Mouse (Mus musculus) spleen, adult 2 months (tissue): ENCODE data around the gene Ntm. TPM values are rescaled to one million over a fixed set of nuclear protein-coding genes. Genes with fewer than 3 reads are reported as not detected.

Experiments
- DNase-seq, 2 experiments: peaks; one replicate each; pipeline versions ENCODE4 v3.0.0 to v3.0.0-alpha.2; 2012 to 2021; ENCODE audit warnings: low spot score in 2 of 2, low read depth in 1 of 2
- H3K27ac ChIP-seq: fragments of 200-500 bp; 2 replicates; pipeline ENCODE4 v1.5.1; 2012; ENCODE audit warnings: low read length, inconsistent platforms; ENCODE audit not compliant: insufficient read depth
- H3K27me3 ChIP-seq: fragments of 200-500 bp; 2 replicates; pipeline ENCODE4 v1.6.1; 2012; ENCODE audit warnings: mild to moderate bottlenecking, moderate library complexity, low read length, inconsistent platforms; ENCODE audit not compliant: control insufficient read depth, insufficient read depth
- H3K36me3 ChIP-seq: fragments of 200-500 bp; 2 replicates; pipeline ENCODE4 v1.6.1; 2012; ENCODE audit warnings: mild to moderate bottlenecking, low read length, inconsistent platforms; ENCODE audit not compliant: control insufficient read depth, insufficient read depth
- H3K4me1 ChIP-seq: fragments of 200-500 bp; 2 replicates; pipeline ENCODE4 v1.6.1; 2011; ENCODE audit warnings: inconsistent platforms; ENCODE audit not compliant: control insufficient read depth, insufficient read depth, insufficient read length
- H3K4me3 ChIP-seq: fragments of 200-500 bp; 2 replicates; pipeline ENCODE4 v1.5.1; 2011; ENCODE audit warnings: mild to moderate bottlenecking, inconsistent platforms; ENCODE audit not compliant: insufficient read depth, insufficient read length; ENCODE audit errors: extremely low read depth
- CTCF ChIP-seq: fragments of 200-500 bp; IDR thresholded peaks from 2 replicates; pipeline ENCODE4 v1.5.1; 2011; ENCODE audit warnings: mild to moderate bottlenecking, inconsistent platforms; ENCODE audit not compliant: insufficient read depth, insufficient read length, insufficient replicate concordance; ENCODE audit errors: extremely low read depth
- POLR2A ChIP-seq: fragments of 200-500 bp; IDR thresholded peaks from 2 replicates; pipeline ENCODE4 v1.6.1; 2011; ENCODE audit warnings: low read depth, low read length, inconsistent platforms
- WGBS: fragments of 180-500 bp; shearing (Covaris S2); methylation state at CpG from one replicate; pipeline ENCODE4 v1.1.7; 2018; 5-methylcytosine and 5-hydroxymethylcytosine counted together
- polyA plus RNA-seq: library from polyadenylated mRNA; depleted of rRNA; stranded (reverse); fragments of >200 nt; gene quantifications from 2 replicates; pipeline ENCODE4 v1.2.3, GENCODE M21; 2012

Ntm gene
- polyA plus RNA-seq, 1 experiment = 0.18 TPM

GRCm38 (mm10) chr9:29194265-29194664, 768.7 kb downstream of the Ntm start:
- no peak overlapping the region for H3K27ac ChIP-seq
- DNase-seq = no peak
- no peaks in the 10 kb centered on the region for H3K27me3 ChIP-seq
- H3K4me1 ChIP-seq = no peaks in the 10 kb centered on the region
- H3K4me3 ChIP-seq = no peak overlapping the region
- TF ChIP-seq POLR2A (no peak), CTCF (no peak)
- no peaks in the 10 kb centered on the region for H3K36me3 ChIP-seq
- WGBS = 72% methylated on average over 2 of the region's 2 CpGs

DNA sequence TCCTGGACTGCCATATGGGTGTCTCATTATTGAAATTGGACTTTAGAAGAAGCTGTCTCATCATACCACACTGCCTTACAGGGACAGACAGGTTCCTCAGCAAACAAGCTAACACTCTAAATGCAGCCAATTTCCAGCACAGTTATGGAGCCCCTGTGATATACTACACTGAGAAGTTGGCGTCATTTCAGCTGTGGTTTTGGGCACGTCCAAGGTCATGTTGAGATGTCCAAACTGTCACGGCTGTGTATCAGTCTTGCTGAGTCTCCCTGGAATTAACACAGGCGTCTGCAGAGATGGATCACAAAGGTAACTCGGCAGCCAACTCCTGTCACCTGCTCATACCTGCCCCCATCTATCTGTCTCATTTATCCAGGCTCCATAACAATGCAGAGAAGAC, 779.9 kb downstream of the Ntm start:
- DNase-seq = no peak
- WGBS = 84% methylated on average over 5 of the region's 5 CpGs
- H3K4me3 ChIP-seq = no peak overlapping the region
- H3K36me3 ChIP-seq = no peaks in the 10 kb centered on the region
- H3K27me3 ChIP-seq = no peaks in the 10 kb centered on the region
- TF ChIP-seq CTCF (no peak), POLR2A (no peak)
- H3K27ac ChIP-seq = no peak overlapping the region
- no peaks in the 10 kb centered on the region for H3K4me1 ChIP-seq

GRCm38 (mm10) chr9:29181661-29182060, 781.3 kb downstream of the Ntm start:
- Histone ChIP-seq H3K4me3 (no peak overlapping the region), H3K36me3 (no peaks in the 10 kb centered on the region), H3K4me1 (no peaks in the 10 kb centered on the region), H3K27me3 (no peaks in the 10 kb centered on the region), H3K27ac (no peak overlapping the region)
- no peak for DNase-seq
- WGBS = 77% methylated on average over 2 of the region's 2 CpGs
- TF ChIP-seq POLR2A = no peak
- no peak for TF ChIP-seq CTCF

DNA sequence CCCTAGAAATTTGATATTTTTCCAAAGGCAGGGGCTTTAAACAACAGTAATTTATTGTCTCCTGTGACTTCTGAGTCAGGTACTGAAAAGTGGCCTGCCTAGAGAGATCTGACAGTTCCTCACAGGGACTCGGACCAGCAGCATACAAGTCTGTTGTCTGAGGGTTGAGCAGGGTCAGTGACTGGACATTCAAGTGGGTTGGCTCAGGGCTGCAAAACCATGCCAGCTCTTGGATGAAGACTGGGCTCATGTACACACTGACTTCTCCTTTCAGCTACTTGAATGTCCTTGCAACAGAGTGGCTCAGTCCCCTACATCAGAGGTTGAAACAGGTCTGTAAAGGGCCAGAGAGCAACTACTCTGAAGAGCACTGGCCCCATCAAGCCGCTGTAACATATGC, 797.2 kb downstream of the Ntm start:
- WGBS = 77% methylated on average over 2 of the region's 2 CpGs
- DNase-seq = no peak
- no peak for TF ChIP-seq POLR2A
- no peak for TF ChIP-seq CTCF

GRCm38 (mm10) chr9:29161059-29161642, 801.8 kb downstream of the Ntm start:
- no peaks in the 10 kb centered on the region for H3K36me3 ChIP-seq
- no peak overlapping the region for H3K4me3 ChIP-seq
- TF ChIP-seq CTCF (no peak), POLR2A (no peak)
- H3K4me1 ChIP-seq = no peaks in the 10 kb centered on the region
- no peaks in the 10 kb centered on the region for H3K27me3 ChIP-seq
- DNase-seq = no peak
- 39% methylated on average over 7 of the region's 7 CpGs for WGBS
- no peak overlapping the region for H3K27ac ChIP-seq

More for the DNA sequence above, 797.2 kb downstream of the Ntm start:
- H3K4me1 ChIP-seq = no peaks in the 10 kb centered on the region
- no peak overlapping the region for H3K27ac ChIP-seq
- H3K36me3 ChIP-seq = no peaks in the 10 kb centered on the region
- H3K4me3 ChIP-seq = no peak overlapping the region
- H3K27me3 ChIP-seq = no peaks in the 10 kb centered on the region

DNA sequence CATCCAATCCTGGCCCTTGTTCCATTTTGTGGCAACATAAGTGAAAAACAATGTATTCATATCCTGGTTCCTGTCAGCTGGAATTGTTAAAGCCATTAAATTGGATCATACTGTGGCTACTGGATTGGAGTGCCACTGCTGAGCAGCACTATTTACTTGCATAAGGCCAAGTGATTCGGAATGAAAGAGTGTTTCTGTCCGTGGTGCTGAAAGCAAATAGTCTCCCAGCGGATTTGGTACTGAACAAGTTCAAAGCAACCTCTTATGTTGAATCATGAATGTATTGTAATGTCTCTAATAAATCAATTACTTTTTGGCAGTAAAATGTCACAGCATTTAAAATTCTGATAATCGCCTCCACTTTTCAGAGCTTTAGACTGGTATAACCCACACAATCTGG, 817.0 kb downstream of the Ntm start:
- Histone ChIP-seq H3K4me3 (no peak overlapping the region), H3K27ac (no peak overlapping the region), H3K4me1 (no peaks in the 10 kb centered on the region), H3K36me3 (no peaks in the 10 kb centered on the region), H3K27me3 (no peaks in the 10 kb centered on the region)
- no peak for TF ChIP-seq POLR2A
- no peak for TF ChIP-seq CTCF
- 24% methylated on average over 4 of the region's 4 CpGs for WGBS
- no peak for DNase-seq

DNA sequence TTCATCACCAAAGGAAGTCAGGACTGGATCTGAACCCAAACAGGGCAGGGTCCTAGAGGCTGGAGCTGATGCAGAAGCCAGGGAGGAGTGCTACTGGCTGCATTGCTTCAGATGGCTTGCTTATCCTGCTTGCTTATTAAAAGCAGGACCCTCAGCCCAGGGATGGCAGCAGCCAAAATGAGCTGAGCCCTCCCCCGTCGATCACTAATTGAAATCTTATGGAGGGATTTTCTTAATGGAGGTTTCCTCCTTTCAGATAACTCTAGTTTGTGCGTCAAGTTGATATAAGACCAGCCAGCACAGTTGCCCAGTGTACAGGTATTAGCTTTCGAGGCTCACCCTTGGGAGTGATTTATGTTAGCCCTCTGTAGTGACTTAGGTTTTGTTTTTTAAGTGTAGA, 826.9 kb downstream of the Ntm start:
- H3K36me3 ChIP-seq = no peaks in the 10 kb centered on the region
- no peaks in the 10 kb centered on the region for H3K27me3 ChIP-seq
- no peaks in the 10 kb centered on the region for H3K4me1 ChIP-seq
- no peak for DNase-seq
- H3K27ac ChIP-seq = no peak overlapping the region
- TF ChIP-seq POLR2A (no peak), CTCF (no peak)
- WGBS = 81% methylated on average over 4 of the region's 4 CpGs
- no peak overlapping the region for H3K4me3 ChIP-seq
